Mouse (Mus musculus): ENCODE data around the gene Wdr24.
"Not testable (repeated sequence)": the region's sequence is repeated elsewhere in the genome, so short reads cannot be mapped to it uniquely, and the experiment has no call there.

Wdr24 gene

DNA sequence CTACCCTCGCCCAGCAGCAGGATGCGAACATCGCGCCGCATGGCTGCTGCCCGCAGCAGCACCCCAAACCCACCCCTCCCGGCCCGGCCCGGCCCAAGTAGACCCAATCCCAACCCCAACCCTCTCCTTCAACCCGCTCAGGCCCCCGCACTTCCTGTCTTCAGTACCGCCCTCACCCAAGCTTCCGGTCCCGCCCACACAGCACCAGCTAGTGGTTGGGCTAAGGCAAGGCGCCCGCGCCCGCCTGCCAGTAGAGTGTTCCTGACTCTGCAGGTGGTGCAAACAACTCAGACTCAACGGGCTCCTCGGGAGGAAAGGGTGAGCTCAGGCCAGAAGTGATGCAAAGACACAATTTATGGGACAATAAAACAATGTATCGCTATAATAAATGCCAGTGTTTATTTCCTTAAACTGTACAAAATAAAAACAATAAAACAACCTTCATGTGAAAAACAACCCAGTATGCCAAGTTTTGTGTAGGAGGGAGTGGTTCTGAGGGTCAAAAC lies 21.0 kb downstream of the Wdr24 start, which contains the start of gene Rhot2:
Gene Rhot2, minus strand, starts transcription at position 456 of the 506 bp plus-strand sequence.
- in situ Hi-C loops (cut with MboI, MseI): no loop called here

DNA sequence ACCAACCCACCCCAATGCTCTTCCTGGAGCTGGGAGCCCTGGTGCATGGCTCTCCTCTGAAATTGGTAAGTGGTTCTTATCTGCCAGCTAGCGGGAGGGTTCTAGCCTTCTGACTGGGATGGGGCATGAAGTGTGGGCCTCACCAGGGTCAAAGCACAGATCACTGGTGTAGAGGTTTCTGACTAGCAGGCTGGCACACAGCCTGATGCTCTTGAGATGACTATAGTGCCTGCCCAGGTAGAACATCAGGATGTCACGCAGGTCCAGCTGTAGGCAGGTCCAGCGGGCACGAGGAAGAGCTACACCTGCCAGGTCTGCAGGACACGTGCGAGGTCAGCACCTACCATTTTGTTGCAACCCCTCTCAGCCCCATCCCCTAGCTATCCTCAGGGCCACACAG lies 36.8 kb downstream of the Wdr24 start:
- in situ Hi-C loops (cut with MboI, MseI): no loop called here

DNA sequence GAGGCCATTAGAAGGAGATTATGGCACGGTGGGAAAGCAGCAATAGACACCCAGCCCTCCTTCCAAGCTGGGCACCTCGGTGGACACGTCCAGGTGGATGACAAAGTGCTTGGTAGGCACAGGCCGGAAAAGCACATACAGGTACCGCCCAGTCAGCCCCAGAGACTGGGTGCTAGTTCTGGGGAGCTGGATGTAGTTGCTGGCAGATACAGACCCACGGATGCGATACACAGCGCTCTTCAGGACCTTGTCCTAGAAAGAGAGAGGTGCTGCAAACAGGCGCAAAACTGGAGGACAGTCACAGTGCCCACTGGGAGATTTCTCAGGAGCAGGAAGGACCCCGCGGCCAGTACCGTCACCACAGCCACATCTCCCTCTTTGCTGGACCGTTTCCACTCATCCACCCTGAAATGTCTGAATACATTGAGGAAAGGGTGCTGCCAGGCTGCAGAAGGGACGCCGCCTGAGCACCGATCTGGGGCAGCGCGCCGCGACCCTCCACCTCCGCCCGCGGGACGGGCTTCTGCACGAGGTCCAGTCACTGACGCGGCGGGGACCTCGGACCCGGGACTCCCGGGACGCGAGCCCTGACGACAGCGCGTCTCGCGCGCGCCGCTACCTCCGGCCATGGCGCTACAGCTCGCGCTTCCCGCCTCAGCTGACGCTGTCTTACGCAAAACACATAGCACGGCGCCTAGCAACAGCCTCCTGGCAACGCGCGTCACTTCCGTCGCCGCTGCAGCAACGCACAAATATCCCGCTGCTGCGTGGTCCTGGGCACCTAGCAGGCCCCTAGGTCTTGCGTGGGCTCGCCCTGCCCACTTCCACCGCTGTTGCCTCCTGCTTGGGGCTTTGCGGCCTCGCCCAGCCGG lies 37.6 kb downstream of the Wdr24 start, which contains the start of gene Wdr90:
Gene Wdr90, minus strand, starts transcription at position 670 of the 872 bp plus-strand sequence.
- in situ Hi-C loops (cut with MboI, MseI): no loop called here

DNA sequence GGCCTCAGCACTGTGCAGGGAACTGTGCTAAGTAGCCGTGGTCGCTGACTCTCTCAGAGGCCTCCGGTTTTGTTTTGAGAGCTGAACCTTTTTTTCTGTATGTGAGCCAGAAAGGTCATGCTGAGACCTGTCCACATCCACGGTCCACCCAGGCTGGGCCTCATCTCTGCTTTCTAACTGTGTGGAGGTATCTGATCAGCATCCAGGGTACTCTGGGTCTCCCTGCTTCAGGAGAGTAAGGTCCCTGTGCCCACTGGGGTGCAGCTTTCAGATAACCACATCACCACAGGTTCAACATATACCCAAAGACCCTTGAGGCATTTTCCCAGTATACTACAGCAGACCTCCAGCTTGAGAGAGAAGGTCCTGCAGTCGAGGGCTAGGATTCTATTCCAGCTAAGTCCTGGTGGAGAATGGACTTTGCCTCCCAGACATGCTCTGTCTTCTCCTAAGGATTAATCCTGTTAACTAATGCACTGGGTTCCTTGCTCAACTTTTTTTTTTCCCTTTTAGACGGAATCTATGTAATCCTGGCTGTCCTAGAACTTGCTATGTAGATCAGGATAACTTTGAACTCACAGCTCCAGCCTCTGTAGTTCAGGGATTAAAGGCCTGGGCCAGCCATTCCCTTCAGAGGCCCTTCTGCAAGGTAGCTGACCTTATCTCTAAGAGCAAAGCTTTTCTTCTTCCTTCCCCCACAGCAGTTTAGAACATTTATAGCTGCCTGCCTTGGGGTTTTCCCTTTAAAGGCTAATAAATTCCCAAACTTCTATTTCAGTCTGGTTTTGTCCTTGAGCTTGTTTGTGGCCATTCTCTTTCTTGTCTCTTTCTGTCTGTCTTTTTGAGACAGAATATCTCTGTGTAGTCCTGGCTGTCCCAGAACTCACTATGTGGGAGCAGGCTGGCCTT lies 38.5 kb downstream of the Wdr24 start:
- in situ Hi-C loops (cut with MboI, MseI): no loop called here

DNA sequence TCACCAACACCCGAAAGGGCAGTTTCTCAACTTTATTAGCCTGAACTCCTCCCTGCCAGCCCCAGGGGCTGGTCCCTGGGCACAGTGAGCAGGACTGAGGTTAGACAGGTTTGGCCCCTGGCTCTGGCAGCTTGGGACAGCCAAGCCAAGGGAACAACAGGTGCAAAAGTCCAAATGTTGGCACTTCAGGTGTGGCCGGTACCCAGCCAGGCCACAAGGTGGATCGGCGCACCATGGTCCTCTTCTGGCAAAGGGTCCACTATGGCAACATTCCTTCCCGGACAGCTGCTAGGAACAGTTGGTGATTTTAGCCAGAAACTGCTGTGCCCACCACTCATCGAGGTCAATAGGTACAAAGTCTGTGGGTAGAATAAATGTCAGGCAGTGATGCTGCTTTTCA lies 40.3 kb downstream of the Wdr24 start:
- in situ Hi-C loops (cut with MboI, MseI): no loop called here

DNA sequence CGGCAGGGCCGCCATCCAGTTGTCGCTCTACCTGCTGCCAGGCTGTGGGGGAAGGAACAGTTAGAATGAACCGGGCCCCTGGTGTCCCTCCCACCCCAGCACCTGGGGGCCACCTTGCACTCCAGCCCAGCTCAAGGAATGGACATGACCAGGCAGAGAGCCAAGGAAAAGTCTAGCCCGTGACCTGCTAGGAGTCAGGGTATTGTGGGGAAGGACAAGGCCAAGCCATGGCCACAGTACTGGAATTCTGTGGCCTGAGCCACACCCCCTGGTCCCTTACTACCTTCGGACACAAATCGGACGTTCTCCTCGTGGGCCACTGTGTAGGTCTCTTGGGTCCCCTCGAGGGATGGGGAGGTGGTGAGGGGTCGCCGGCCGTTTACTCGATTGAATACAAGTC lies 40.9 kb downstream of the Wdr24 start:
- in situ Hi-C loops (cut with MboI, MseI): no loop called here

DNA sequence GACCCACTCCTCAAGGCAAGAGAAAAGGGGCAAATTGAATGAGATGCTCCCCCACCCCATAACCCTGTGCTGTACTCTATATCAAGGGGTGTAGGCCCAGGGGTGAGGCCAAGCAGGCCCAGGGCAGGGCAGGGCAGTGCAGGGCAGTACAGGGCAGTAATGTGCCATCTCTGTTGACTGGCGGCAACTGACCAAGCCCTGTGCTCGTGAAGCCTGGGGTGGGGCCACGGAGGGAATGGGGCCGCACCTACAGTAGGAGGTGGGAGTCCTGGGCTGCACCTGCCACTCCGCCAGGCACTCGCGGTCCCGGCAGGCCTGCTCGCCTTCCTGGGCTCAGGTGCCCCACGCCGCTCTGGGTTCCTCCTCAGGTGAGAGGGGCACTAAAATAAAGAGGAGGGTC lies 41.9 kb downstream of the Wdr24 start:
- in situ Hi-C loops (cut with MboI, MseI): no loop called here

DNA sequence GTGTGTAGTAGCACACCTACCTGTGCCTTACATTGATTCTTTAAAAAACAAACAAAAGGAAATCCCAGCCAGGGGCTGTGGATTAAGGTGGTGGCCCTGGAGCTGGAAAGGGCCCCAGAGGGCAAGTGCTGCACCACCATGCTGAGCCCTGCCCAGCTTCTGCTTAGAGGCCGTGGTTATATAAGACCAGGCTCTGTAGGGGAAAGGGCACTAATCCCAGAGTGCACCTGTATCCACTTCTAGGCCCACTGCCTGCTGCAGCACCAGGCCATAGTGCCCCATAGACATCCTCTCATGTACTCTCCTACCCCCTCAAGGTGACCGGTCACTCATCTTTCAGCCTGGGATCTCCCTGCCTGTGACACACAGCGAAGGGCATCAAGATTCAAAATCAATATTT lies 42.7 kb downstream of the Wdr24 start:
- in situ Hi-C loops (cut with MboI, MseI): no loop called here

DNA sequence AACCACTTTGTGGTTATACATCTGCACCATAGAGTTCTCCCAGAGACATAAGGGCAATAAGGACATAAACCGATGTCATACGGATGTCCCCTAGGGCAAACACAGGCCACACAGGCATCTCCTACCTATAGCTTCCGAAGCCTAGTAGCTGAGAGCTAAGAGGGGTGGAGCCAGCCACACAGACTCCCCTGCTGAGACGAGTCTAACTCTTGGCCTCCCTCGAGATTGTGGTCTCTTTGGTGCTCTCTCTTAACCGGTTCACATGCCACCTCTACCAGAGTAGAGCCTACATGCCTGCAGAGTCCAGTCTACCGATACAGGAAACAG lies 44.0 kb downstream of the Wdr24 start:
- in situ Hi-C loops (cut with MboI, MseI): no loop called here

DNA sequence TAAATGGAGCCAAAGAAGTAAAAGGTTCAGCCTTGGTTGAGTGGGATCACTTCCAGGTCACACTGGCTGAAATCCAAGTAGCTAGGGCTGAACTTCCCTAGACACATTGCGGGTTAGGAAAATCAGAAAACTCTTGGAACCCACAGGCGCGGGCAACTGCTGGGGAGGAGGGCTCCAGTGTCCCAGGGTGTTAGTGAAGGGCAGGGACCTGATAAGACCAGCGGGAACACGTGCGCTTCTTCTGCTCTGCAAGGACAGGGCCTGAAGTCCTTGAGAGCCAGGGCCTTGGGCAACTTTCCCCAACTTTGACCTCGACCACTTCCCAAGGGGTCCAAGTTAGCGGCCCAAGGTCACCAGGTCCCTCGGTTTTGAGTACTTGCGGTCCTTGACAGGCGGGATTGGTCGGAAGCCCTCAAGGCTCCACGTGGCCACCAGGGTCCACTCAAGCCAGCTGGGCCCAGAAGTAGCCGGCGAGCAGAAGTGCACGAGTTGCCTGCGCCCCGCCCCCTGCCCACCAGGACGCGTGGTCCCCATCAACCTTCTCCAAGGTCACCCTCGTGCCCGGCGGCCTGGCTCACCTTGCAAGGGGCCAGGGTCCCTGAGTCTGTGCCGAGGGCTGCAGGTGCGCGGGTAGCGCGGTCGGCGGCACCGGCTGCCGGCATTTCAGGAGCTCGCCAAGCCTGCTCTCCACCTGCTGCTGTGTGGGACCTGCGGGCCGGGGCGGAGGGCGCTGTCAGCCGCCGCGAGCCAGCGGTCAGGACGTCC lies 44.6 kb downstream of the Wdr24 start:
- in situ Hi-C loops (cut with MboI, MseI): no loop called here

DNA sequence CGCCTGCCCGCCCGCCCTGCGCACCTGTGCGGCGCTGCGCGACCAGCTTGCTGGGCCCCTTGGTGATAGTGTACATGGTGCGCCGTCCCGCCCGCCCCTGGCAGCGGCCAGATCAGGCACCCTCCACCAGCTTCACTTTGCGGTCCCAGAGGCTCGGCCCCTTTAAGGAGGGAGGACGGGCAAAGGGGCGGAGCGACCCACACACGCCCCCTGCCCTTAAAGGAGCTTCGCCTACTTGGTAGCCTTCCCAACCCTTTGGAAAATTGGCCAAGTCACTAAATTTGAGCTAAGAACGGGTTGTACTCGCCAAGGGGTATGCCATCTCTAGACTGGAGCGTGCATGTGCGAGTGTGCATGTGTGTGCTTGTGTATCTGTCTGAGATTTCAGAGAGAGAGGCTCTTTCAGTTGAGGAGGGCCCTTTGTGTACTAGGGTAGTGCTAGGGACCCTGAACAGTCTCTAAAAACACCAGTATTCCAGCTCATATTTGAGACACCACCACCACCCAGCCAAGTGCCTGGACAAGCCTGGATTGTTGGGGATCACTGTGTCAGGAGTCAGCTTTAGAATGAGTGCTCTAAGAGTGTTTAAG lies 45.3 kb downstream of the Wdr24 start, which contains the start of gene Mcrip2:
Gene Mcrip2, minus strand, starts transcription at position 164 of the 591 bp plus-strand sequence.
- in situ Hi-C loops (cut with MboI, MseI): no loop called here

DNA sequence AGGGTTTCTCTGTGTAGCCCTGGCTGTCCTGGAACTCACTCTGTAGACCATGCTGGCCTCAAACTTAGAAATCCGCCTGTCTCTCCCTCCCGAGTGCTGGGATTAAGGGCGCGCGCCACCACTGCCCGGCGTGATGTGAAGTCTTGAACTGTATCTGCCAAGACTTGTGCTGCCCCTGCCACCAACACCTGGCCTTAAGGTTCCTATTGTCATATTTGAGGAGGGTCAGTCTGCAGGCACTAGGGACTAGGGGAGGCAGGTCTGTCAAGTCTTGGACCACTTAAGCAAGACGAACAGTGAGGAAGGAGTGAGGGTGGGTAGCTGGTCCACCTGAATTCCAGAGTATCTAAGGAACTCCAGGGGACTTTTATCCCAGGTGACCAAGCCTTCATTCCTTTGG lies 46.1 kb downstream of the Wdr24 start:
- in situ Hi-C loops (cut with MboI, MseI): no loop called here

DNA sequence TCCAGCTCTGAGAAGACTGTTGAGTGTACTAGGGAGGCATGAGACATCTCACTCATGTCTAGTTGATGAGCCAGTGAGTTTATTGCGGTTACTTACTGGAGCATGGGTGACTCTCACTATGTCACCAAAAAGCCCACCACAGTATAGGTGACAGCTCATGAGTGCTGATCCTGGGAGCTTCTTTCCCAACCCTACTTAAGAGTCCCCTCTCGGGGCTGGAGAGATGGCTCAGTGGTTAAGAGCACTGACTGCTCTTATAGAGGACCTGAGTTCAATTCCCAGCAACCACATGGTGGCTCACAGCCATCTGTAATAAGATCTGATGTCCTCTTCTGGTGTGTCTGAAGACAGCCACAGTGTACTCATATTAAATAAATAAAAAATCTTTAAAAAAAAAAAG lies 46.5 kb downstream of the Wdr24 start:
- in situ Hi-C loops (cut with MboI, MseI): no loop called here

DNA sequence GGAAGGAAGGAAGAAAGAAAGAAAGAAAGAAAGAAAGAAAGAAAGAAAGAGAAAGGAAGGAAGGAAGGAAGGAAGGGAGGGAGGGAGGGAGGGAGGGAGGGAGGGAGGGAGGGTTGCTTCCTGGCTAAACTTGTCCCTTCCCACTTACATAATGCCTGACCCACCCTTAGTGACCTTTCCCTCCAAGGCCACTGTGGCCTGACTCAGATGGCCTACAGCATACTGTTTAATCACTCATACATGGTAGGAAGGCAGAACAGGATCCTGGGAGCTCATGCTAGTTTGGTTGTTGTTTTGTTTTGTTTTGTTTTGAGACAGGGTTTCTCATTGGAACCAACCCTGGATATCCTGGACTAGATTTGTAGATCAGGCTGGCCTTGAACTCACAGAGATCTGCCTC lies 48.1 kb downstream of the Wdr24 start:
- in situ Hi-C loops (cut with MboI, MseI): not testable (repeated sequence)

DNA sequence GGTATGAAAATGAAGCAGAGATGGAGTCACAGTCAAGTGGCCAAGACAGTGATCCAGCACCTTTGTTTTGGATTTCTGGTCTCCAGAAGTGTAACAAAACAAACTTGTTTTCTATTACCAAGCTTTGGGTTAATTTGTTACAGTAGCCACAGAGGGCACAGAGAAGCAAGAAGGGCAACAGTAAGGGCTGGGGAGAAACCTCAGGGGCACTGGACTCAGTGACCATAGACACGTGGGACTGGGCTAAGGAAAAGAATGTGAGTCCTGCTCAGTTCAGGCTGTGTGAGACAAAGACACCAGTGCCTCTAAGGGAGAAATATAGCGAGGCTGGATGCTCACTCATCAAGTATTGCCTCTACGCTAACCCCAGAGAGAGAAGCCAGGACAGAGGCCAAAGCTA lies 49.2 kb downstream of the Wdr24 start:
- in situ Hi-C loops (cut with MboI, MseI): no loop called here

DNA sequence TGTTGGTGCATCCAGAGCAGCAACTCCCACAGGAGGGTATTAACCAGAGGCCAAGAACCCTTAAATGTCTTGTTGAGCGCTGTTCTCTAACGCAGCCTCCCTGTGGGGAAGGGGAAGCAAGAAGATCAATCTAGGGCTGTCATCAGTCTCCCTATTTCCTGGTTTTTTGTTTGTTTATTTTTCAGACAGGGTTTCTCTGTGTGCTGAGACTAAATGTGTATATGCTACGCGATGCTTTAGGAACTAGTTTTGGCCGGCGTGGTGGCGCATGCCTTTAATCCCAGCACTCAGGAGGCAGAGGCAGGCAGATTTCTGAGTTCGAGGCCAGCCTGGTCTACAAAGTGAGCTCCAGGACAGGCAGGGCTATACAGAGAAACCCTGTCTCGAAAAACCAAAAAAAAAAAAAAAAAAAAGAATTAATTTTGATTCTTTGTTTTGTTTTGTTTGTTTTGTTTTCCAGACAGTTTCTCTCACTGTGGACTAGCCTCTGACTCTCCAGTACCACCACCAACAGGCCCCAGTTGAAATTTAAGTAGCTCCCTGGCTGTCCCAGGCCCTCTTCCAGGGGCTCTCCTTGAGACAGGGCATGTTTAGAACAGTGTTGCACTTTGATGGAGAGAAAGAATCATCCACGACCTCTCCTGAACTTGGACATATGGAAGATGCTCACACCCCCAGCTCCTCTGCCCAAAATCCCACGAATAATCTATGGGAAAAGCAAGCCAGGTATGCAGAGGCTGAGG lies 50.1 kb downstream of the Wdr24 start:
- in situ Hi-C loops (cut with MboI, MseI): no loop called here

DNA sequence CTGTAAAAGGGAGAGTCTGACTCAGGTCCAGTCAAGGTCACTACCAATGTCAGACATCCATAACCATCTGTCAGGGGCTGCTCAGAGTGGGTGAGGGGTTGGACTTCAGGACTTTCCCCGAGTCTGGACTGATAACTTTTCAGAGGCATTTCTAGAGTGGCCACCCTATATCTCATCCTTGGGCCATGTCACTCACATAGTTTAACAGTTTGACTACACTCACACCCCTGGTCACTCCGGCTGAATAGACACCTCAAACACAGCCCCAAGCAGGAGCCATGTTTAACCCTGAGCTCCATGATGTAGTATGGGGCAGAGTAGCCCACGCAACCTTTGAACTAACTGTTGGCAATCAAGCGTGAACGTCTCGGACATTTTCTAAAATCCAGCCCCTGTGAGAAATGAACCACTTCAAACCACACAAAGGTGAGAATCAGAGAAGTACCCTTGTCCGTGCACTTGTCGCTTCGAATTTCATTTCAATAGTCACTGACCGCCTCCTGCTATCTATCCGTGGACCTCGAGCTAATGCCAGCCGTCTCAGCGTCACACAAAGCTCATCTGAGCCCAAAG lies 50.8 kb downstream of the Wdr24 start:
- in situ Hi-C loops (cut with MboI, MseI): no loop called here

DNA sequence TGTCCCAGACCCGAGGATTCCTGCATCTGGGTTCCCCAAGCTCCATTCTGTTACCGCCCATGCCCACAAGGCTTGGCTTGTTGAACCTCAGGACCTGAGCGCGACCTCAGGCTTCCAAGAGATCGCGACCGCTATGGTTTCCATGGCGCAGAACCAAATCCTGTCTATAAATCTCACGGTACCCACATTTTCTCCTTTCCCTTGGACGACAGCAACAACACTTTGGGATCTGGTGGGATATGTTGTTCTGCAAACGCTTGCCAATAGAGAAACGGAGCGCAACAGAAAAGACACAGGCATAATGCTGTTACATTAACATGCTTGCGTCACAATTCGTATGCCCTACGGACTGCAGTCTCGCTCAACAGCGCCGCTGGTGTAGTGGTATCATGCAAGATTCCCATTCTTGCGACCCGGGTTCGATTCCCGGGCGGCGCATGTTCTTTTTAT lies 51.3 kb downstream of the Wdr24 start, which contains the start of gene Mettl26:
Gene Mettl26, plus strand, starts transcription at position 354 of the 450 bp plus-strand sequence.
- in situ Hi-C loops (cut with MboI, MseI): no loop called here

DNA sequence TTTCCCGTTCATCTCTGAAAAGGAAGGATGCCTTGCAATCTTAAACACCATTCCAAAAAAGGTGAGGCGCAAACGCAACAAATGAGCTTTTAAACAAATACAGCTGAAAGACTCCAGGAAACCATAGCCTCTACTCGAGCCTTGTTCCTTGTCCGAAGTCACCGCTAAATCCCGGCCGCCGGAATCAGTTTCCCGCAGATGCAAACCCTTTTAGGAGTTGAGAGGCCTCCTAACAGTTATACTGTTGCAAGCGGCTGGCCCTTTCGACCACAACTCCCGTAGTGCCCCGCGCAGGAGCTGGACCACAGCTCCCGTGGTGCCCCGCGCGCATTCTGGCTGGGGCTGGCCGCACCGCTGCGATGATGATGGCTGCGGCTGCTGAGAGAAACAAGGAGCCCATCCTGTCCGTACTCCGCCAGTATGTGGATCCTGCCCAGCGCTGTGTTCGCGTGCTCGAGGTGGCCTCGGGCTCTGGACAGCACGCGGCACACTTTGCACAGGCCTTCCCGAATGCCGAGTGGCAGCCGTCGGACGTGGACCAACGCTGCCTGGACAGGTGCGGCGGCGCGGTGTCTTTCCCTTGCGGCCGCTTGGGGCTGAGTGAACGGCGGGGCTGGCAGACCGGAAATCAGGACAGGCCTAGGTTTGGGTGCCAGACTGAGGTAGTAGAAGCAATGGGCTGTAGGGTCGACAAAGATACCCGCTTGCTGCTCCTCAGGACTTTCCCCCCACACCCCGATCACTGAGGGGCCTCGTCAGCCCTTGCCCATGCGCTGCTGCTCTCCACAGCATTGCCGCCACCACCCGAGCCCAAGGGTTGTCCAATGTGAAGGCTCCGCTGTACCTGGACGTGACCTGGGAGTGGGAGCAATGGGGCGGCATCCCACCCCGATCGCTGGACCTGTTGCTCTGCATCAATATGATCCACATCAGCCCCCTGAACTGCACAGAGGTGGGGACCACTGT lies 52.0 kb downstream of the Wdr24 start:
- in situ Hi-C loops (cut with MboI, MseI): no loop called here

All from T-helper 1 cell (primary cell).